Mouse (Mus musculus) hindbrain, embryonic 11.5 days (tissue): ENCODE measurements at regions not wholly inside any gene's neighbourhood (a gene's known extent, or its start where the extent isn't known, plus 50 kb on each side); places are given as distances from the start of the nearest gene placed in this dataset.
"Not testable (repeated sequence)": the region's sequence is repeated elsewhere in the genome, so short reads cannot be mapped to it uniquely, and the experiment has no call there.

Experiments
- ATAC-seq: fragments of 200-750 bp; cut with Nextera tagmentation; 2 replicates; pipeline ENCODE4 v1.8.0; 2017; ENCODE audit warnings: mild to moderate bottlenecking, moderate TSS enrichment, moderate library complexity; ENCODE audit not compliant: low FRiP score
- DNase-seq: peaks from one replicate; pipeline ENCODE4 v3.0.0-alpha.2; 2015; ENCODE audit warnings: low spot score
- H3K27ac ChIP-seq: fragments of 300-500 bp; sonication (generic); 2 replicates; pipeline ENCODE4 v1.5.1; 2014; ENCODE audit warnings: mild to moderate bottlenecking, low read depth, low read length
- H3K27me3 ChIP-seq: fragments of 300-500 bp; sonication (generic); 2 replicates; pipeline ENCODE4 v1.6.1; 2014; ENCODE audit warnings: mild to moderate bottlenecking, low read length, moderate library complexity, mixed read lengths; ENCODE audit not compliant: control insufficient read depth, insufficient read depth
- H3K36me3 ChIP-seq: fragments of 300-500 bp; sonication (generic); 2 replicates; pipeline ENCODE4 v1.6.1; 2014; ENCODE audit warnings: mild to moderate bottlenecking, low read length, moderate library complexity, mixed read lengths; ENCODE audit not compliant: control insufficient read depth, insufficient read depth
- H3K4me1 ChIP-seq: fragments of 300-500 bp; sonication (generic); replicated peaks from 2 replicates; pipeline ENCODE4 v1.6.1; 2014; ENCODE audit warnings: low read length, mixed read lengths; ENCODE audit not compliant: control insufficient read depth, insufficient read depth
- H3K4me2 ChIP-seq: fragments of 300-500 bp; sonication (generic); replicated peaks from 2 replicates; pipeline ENCODE4 v1.6.1; 2014; ENCODE audit warnings: mild to moderate bottlenecking, low read depth, low read length
- H3K4me3 ChIP-seq: fragments of 300-500 bp; sonication (generic); 2 replicates; pipeline ENCODE4 v1.5.1; 2014; ENCODE audit warnings: low read depth, low read length
- H3K9ac ChIP-seq: fragments of 300-500 bp; sonication (generic); 2 replicates; pipeline ENCODE4 v1.6.1; 2014; ENCODE audit warnings: low read depth, low read length
- H3K9me3 ChIP-seq: fragments of 300-500 bp; sonication (generic); 2 replicates; pipeline ENCODE4 v1.6.1; 2016; ENCODE audit warnings: low read length; ENCODE audit not compliant: control insufficient read depth
- WGBS: fragments of 180-500 bp; shearing (Covaris S2); extraction: QIAGEN DNeasy Blood & Tissue Kit; methylation state at CpG from one replicate; pipeline ENCODE4 v1.1.7; 2014; 5-methylcytosine and 5-hydroxymethylcytosine counted together

GRCm38 (mm10) chr12:6638761-6639281, 1263.3 kb upstream of the Klhl29 start:
- Histone ChIP-seq H3K4me1 (no peaks in the 10 kb centered on the region), H3K27ac (no peak overlapping the region), H3K9me3 (no peaks in the 10 kb centered on the region), H3K27me3 (no peaks in the 10 kb centered on the region), H3K4me3 (no peak overlapping the region), H3K36me3 (no peaks in the 10 kb centered on the region), H3K4me2 (no peak overlapping the region), H3K9ac (no peak overlapping the region)
- no peak for ATAC-seq
- no peak for DNase-seq
- WGBS, result 83% methylated on average over 7 of the region's 7 CpGs

GRCm38 (mm10) chr12:6637771-6638305, 1262.4 kb upstream of the Klhl29 start:
- H3K27ac ChIP-seq, result no peak overlapping the region
- H3K9me3 ChIP-seq, result no peaks in the 10 kb centered on the region
- DNase-seq (no peak), ATAC-seq (no peak)
- 84% methylated on average over 4 of the region's 4 CpGs for WGBS
- H3K4me2 ChIP-seq, result no peak overlapping the region
- no peaks in the 10 kb centered on the region for H3K4me1 ChIP-seq
- no peak overlapping the region for H3K9ac ChIP-seq
- no peak overlapping the region for H3K4me3 ChIP-seq
- no peaks in the 10 kb centered on the region for H3K36me3 ChIP-seq
- H3K27me3 ChIP-seq, result no peaks in the 10 kb centered on the region

- no peak overlapping the region for H3K9ac ChIP-seq
- H3K27me3 ChIP-seq, result no peaks in the 10 kb centered on the region
- no peak overlapping the region for H3K27ac ChIP-seq
- H3K4me3 ChIP-seq, result no peak overlapping the region
- H3K4me2 ChIP-seq, result no peak overlapping the region
- no peak for DNase-seq
- H3K36me3 ChIP-seq, result no peaks in the 10 kb centered on the region
- H3K4me1 ChIP-seq, result no peaks in the 10 kb centered on the region
- 60% methylated on average over 1 of the region's 1 CpGs for WGBS
- ATAC-seq, result no peak
- H3K9me3 ChIP-seq, result no peaks in the 10 kb centered on the region
Measured at GRCm38 (mm10) chr12:6622575-6623146, 1247.2 kb upstream of the Klhl29 start.

- WGBS, result 81% methylated on average over 1 of the region's 1 CpGs
- Histone ChIP-seq H3K9ac (no peak overlapping the region), H3K4me3 (no peak overlapping the region), H3K27ac (no peak overlapping the region), H3K9me3 (no peaks in the 10 kb centered on the region), H3K36me3 (no peaks in the 10 kb centered on the region), H3K27me3 (no peaks in the 10 kb centered on the region), H3K4me2 (no peak overlapping the region), H3K4me1 (no peaks in the 10 kb centered on the region)
- ATAC-seq, result no peak
- DNase-seq, result no peak
Measured at GRCm38 (mm10) chr12:6601111-6601510, 1225.6 kb upstream of the Klhl29 start.

GRCm38 (mm10) chr12:6595484-6595883, 1220.0 kb upstream of the Klhl29 start:
- H3K4me2 ChIP-seq, H3K4me1 ChIP-seq, DNase-seq, H3K27ac ChIP-seq, H3K9me3 ChIP-seq, H3K9ac ChIP-seq, H3K4me3 ChIP-seq, ATAC-seq, H3K36me3 ChIP-seq, H3K27me3 ChIP-seq: not testable (repeated sequence)
- 48% methylated on average over 3 of the region's 3 CpGs for WGBS

GRCm38 (mm10) chr12:6590231-6590630, 1214.7 kb upstream of the Klhl29 start:
- no peak overlapping the region for H3K4me2 ChIP-seq
- H3K9ac ChIP-seq, result no peak overlapping the region
- no peak overlapping the region for H3K4me3 ChIP-seq
- WGBS, result 91% methylated on average over 2 of the region's 2 CpGs
- H3K27me3 ChIP-seq, result no peaks in the 10 kb centered on the region
- H3K36me3 ChIP-seq, result no peaks in the 10 kb centered on the region
- no peak for ATAC-seq
- no peaks in the 10 kb centered on the region for H3K9me3 ChIP-seq
- no peaks in the 10 kb centered on the region for H3K4me1 ChIP-seq
- DNase-seq, result no peak
- no peak overlapping the region for H3K27ac ChIP-seq

- H3K4me3 ChIP-seq, result no peak overlapping the region
- no peaks in the 10 kb centered on the region for H3K27me3 ChIP-seq
- DNase-seq, result peak; percentile 5
- no peak overlapping the region for H3K4me2 ChIP-seq
- WGBS, result 35% methylated on average over 12 of the region's 12 CpGs
- H3K9me3 ChIP-seq, result no peaks in the 10 kb centered on the region
- H3K36me3 ChIP-seq, result no peaks in the 10 kb centered on the region
- no peak for ATAC-seq
- H3K27ac ChIP-seq, result no peak overlapping the region
- H3K4me1 ChIP-seq, result no peaks in the 10 kb centered on the region
- H3K9ac ChIP-seq, result no peak overlapping the region
Measured at GRCm38 (mm10) chr12:6588031-6588701, 1212.7 kb upstream of the Klhl29 start.

GRCm38 (mm10) chr12:6580195-6580594, 1204.7 kb upstream of the Klhl29 start:
- H3K9me3 ChIP-seq, result no peaks in the 10 kb centered on the region
- DNase-seq (no peak), ATAC-seq (no peak)
- H3K27ac ChIP-seq, result no peak overlapping the region
- H3K27me3 ChIP-seq, result no peaks in the 10 kb centered on the region
- H3K9ac ChIP-seq, result no peak overlapping the region
- no peaks in the 10 kb centered on the region for H3K36me3 ChIP-seq
- no peak overlapping the region for H3K4me3 ChIP-seq
- no peak overlapping the region for H3K4me2 ChIP-seq
- H3K4me1 ChIP-seq, result no peaks in the 10 kb centered on the region

- Histone ChIP-seq H3K4me2 (no peak overlapping the region), H3K9ac (no peak overlapping the region), H3K27ac (no peak overlapping the region), H3K9me3 (no peaks in the 10 kb centered on the region), H3K27me3 (no peaks in the 10 kb centered on the region), H3K4me3 (no peak overlapping the region), H3K4me1 (no peaks in the 10 kb centered on the region), H3K36me3 (no peaks in the 10 kb centered on the region)
- DNase-seq (no peak), ATAC-seq (no peak)
- 85% methylated on average over 6 of the region's 6 CpGs for WGBS
Measured at GRCm38 (mm10) chr12:6576866-6577360, 1201.4 kb upstream of the Klhl29 start.
